Mouse (Mus musculus) stomach, embryonic 14.5 days (tissue): ENCODE data around the gene Dmrta2. TPM values are rescaled to one million over a fixed set of nuclear protein-coding genes. Genes with fewer than 3 reads are reported as not detected.

Experiments
- ATAC-seq: fragments of 200-750 bp; cut with Nextera tagmentation; 2 replicates; pipeline ENCODE4 v1.8.0; 2017; ENCODE audit warnings: low read depth, moderate TSS enrichment; ENCODE audit not compliant: insufficient number of reproducible peaks, insufficient read depth, low FRiP score
- H3K27ac ChIP-seq: fragments of 300-500 bp; sonication (generic); 2 replicates; pipeline ENCODE4 v1.5.1; 2014; ENCODE audit warnings: mild to moderate bottlenecking, low read length, moderate library complexity, mixed read lengths
- H3K27me3 ChIP-seq: fragments of 300-500 bp; sonication (generic); 2 replicates; pipeline ENCODE4 v1.6.1; 2014; ENCODE audit warnings: low read length, control low read depth, mixed read lengths; ENCODE audit not compliant: control insufficient read depth, insufficient read depth
- H3K36me3 ChIP-seq: fragments of 300-500 bp; sonication (generic); 2 replicates; pipeline ENCODE4 v1.6.1; 2014; ENCODE audit warnings: mild to moderate bottlenecking, control low read depth, low read length, moderate library complexity, mixed read lengths; ENCODE audit not compliant: control insufficient read depth, insufficient read depth
- H3K4me1 ChIP-seq: fragments of 300-500 bp; sonication (generic); 2 replicates; pipeline ENCODE4 v1.6.1; 2014; ENCODE audit warnings: low read length, control low read depth, mixed read lengths; ENCODE audit not compliant: control insufficient read depth, insufficient read depth
- H3K4me2 ChIP-seq: fragments of 300-500 bp; sonication (generic); replicated peaks from 2 replicates; pipeline ENCODE4 v1.6.1; 2014; ENCODE audit warnings: low read depth, low read length, control low read depth
- H3K4me3 ChIP-seq: fragments of 300-500 bp; sonication (generic); 2 replicates; pipeline ENCODE4 v1.5.1; 2014; ENCODE audit warnings: low read depth, low read length, control low read depth
- H3K9ac ChIP-seq: fragments of 300-500 bp; sonication (generic); replicated peaks from 2 replicates; pipeline ENCODE4 v1.6.1; 2014; ENCODE audit warnings: low read depth, mild to moderate bottlenecking, control low read depth, low read length, moderate library complexity, mixed read lengths
- H3K9me3 ChIP-seq: fragments of 300-500 bp; sonication (generic); 2 replicates; pipeline ENCODE4 v1.6.1; 2016; ENCODE audit warnings: low read depth, low read length, control low read depth; ENCODE audit not compliant: control insufficient read depth
- WGBS: fragments of 180-500 bp; shearing (Covaris S2); extraction: QIAGEN DNeasy Blood & Tissue Kit; methylation state at CpG from one replicate; pipeline ENCODE4 v1.1.7; 2014; 5-methylcytosine and 5-hydroxymethylcytosine counted together
- polyA plus RNA-seq: library from polyadenylated mRNA; unstranded; fragments of >200 nt; fragmentation: Nextera tagmentation; extraction: Ambion mirVana; gene quantifications from 2 replicates; pipeline ENCODE4 v1.2.1, GENCODE M21; 2014

Dmrta2 gene
- polyA plus RNA-seq, 1 experiment from 2014 or later: 0.16 TPM

GRCm38 (mm10) chr4:109986748-109987355 is 9.0 kb downstream of the Dmrta2 start:
- H3K36me3 ChIP-seq: no peaks in the 10 kb centered on the region
- peaks cover 6% of the 10 kb centered on the region for H3K4me1 ChIP-seq
- WGBS: 7% methylated on average over 13 of the region's 13 CpGs
- no peak for ATAC-seq
- no peak overlapping the region for H3K27ac ChIP-seq
- H3K27me3 ChIP-seq: peaks cover 76% of the 10 kb centered on the region
- no peak overlapping the region for H3K4me2 ChIP-seq
- no peaks in the 10 kb centered on the region for H3K9me3 ChIP-seq
- H3K4me3 ChIP-seq: no peak overlapping the region
- H3K9ac ChIP-seq: no peak overlapping the region

- H3K4me1 ChIP-seq: no peaks in the 10 kb centered on the region
These were observed 9.9 kb downstream of the Dmrta2 start for GRCm38 (mm10) chr4:109987560-109988362.

GRCm38 (mm10) chr4:109988411-109988810 is 10.6 kb downstream of the Dmrta2 start:
- Histone ChIP-seq H3K4me1 (no peaks in the 10 kb centered on the region), H3K27ac (no peak overlapping the region), H3K9me3 (no peaks in the 10 kb centered on the region), H3K4me2 (no peak overlapping the region), H3K36me3 (no peaks in the 10 kb centered on the region), H3K27me3 (peaks cover 67% of the 10 kb centered on the region), H3K9ac (no peak overlapping the region), H3K4me3 (no peak overlapping the region)
- ATAC-seq: no peak
- 14% methylated on average over 5 of the region's 5 CpGs for WGBS

More at GRCm38 (mm10) chr4:109987560-109988362, 9.9 kb downstream of the Dmrta2 start:
- Histone ChIP-seq H3K9me3 (no peaks in the 10 kb centered on the region), H3K36me3 (no peaks in the 10 kb centered on the region), H3K27me3 (peaks cover 70% of the 10 kb centered on the region), H3K4me2 (no peak overlapping the region), H3K27ac (no peak overlapping the region), H3K9ac (no peak overlapping the region), H3K4me3 (no peak overlapping the region)
- WGBS: 4% methylated on average over 20 of the region's 20 CpGs
- no peak for ATAC-seq

DNA sequence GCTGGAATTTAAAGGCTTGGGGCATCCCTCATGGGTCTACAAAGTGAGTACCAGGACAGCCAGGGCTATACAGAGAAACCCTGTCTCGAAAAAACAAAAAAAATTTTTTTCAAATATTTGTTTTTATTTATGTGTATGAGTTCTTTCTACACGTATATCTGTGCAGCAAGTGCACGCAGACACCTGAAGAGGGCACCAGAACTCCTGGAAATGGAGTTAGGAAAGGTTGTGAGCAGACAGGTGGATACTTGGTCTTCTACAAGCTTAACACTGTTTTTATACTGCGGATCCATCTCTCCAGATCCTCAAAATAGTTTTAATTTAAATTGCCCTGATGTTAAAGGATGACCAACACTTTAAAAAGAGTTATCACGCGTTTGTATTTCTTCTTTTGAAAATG is 11.4 kb downstream of the Dmrta2 start:
- Histone ChIP-seq H3K27ac (no peak overlapping the region), H3K9ac (no peak overlapping the region), H3K4me1 (no peaks in the 10 kb centered on the region), H3K4me2 (no peak overlapping the region), H3K9me3 (no peaks in the 10 kb centered on the region), H3K27me3 (peaks cover 59% of the 10 kb centered on the region), H3K4me3 (no peak overlapping the region), H3K36me3 (no peaks in the 10 kb centered on the region)
- no peak for ATAC-seq
- 37% methylated on average over 6 of the region's 6 CpGs for WGBS

- WGBS: 90% methylated on average over 1 of the region's 1 CpGs
- no peak for ATAC-seq
- no peaks in the 10 kb centered on the region for H3K9me3 ChIP-seq
These were observed 28.2 kb downstream of the Dmrta2 start for GRCm38 (mm10) chr4:110006044-110006443.

GRCm38 (mm10) chr4:110019145-110019544 is 41.3 kb downstream of the Dmrta2 start:
- no peak overlapping the region for H3K9ac ChIP-seq
- no peaks in the 10 kb centered on the region for H3K4me1 ChIP-seq
- no peaks in the 10 kb centered on the region for H3K36me3 ChIP-seq
- no peak for ATAC-seq
- no peak overlapping the region for H3K27ac ChIP-seq
- no peaks in the 10 kb centered on the region for H3K27me3 ChIP-seq
- no peak overlapping the region for H3K4me2 ChIP-seq
- WGBS: 50% methylated on average over 9 of the region's 9 CpGs
- H3K9me3 ChIP-seq: no peaks in the 10 kb centered on the region
- no peak overlapping the region for H3K4me3 ChIP-seq

More at GRCm38 (mm10) chr4:110006044-110006443, 28.2 kb downstream of the Dmrta2 start:
- Histone ChIP-seq H3K9ac (no peak overlapping the region), H3K27me3 (no peaks in the 10 kb centered on the region), H3K36me3 (no peaks in the 10 kb centered on the region), H3K4me1 (no peaks in the 10 kb centered on the region), H3K4me2 (no peak overlapping the region), H3K27ac (no peak overlapping the region), H3K4me3 (no peak overlapping the region)

GRCm38 (mm10) chr4:110020255-110020654 is 42.4 kb downstream of the Dmrta2 start:
- 10% methylated on average over 12 of the region's 12 CpGs for WGBS
- Histone ChIP-seq H3K4me1 (no peaks in the 10 kb centered on the region), H3K27me3 (no peaks in the 10 kb centered on the region), H3K4me3 (no peak overlapping the region), H3K36me3 (no peaks in the 10 kb centered on the region), H3K4me2 (no peak overlapping the region), H3K9ac (no peak overlapping the region), H3K27ac (no peak overlapping the region), H3K9me3 (no peaks in the 10 kb centered on the region)
- 0 out of 2 replicates have a peak, but pooled peaks have one; percentile 8 for ATAC-seq

DNA sequence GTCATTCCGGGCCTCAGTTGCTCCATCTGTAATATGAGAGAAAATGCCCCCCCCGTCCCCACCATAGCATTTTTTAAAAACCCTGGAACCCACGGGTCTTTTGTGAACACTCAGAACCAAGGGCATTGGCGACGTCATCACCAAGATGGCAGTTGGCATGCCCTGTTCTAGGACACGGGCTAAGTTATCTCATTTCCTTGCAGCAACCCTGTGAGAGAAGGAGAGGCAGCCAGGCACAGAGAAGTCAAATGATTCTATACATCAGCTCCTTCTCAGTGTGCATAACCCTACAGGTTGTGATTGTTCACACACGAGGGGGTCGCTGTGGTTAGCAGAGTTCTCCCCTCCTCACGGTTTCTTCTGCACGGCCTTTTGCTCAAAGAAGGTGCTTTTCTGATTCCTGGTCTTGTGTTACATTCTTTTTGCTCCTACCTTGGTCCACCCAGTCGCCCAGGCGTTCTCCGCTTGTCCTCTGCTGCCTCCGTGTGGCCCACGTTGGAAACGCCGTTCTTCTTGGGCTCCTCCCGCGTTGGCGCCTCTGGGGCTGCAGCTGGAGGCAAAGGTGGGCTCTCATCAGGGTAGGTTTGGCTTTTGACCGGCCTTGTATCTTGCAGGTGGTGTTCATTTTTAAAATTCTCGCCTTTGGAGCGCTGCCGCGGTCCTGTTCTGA is 44.2 kb downstream of the Dmrta2 start:
- no peak; the same call in 1 of the 2 replicates for ATAC-seq
- 17% methylated on average over 25 of the region's 25 CpGs for WGBS

More for the DNA sequence above, 44.2 kb downstream of the Dmrta2 start:
- H3K27me3 ChIP-seq: no peaks in the 10 kb centered on the region
- H3K4me1 ChIP-seq: no peaks in the 10 kb centered on the region
- H3K4me3 ChIP-seq: no peak overlapping the region
- H3K36me3 ChIP-seq: no peaks in the 10 kb centered on the region
- H3K27ac ChIP-seq: no peak overlapping the region
- no peak overlapping the region for H3K9ac ChIP-seq
- H3K9me3 ChIP-seq: no peaks in the 10 kb centered on the region
- H3K4me2 ChIP-seq: no peak overlapping the region
